Mouse (Mus musculus): ENCODE measurements around the gene Cyp3a11. TPM values are rescaled to one million over a fixed set of nuclear protein-coding genes. Genes with fewer than 3 reads are reported as not detected.
"Not testable (repeated sequence)": the region's sequence is repeated elsewhere in the genome, so short reads cannot be mapped to it uniquely, and the experiment has no call there.

The Cyp3a11 gene
- not detected in 2 replicates for polyA plus RNA-seq (2014; fragmentation: Nextera tagmentation; extraction: Ambion mirVana)

GRCm38 (mm10) chr5:145879688-145880087 is at the start of gene Cyp3a11:
Gene Cyp3a11, minus strand, starts transcription at chr5:145879964.
- Histone ChIP-seq H3K4me2 (replicated peaks; ENCODE audit: low read depth, low read length) (no peak within 1 kb of the TSS), H3K9ac (replicated peaks; ENCODE audit: low read depth, low read length) (no peak within 1 kb of the TSS), H3K9me3 (ENCODE audit: control insufficient read depth, low read depth, low read length) (peaks cover 7% of the 10 kb centered on the region; the same call in 1 of the 2 replicates), H3K4me3 (ENCODE audit: low read depth, low read length) (no peak within 1 kb of the TSS), H3K27ac (ENCODE audit: low read length) (no peak within 1 kb of the TSS), H3K4me1 (ENCODE audit: control insufficient read depth, insufficient read depth, low read length) (no peaks in the 10 kb centered on the region), H3K27me3 (ENCODE audit: control insufficient read depth, insufficient read depth, low read length) (no peaks in the 10 kb centered on the region), H3K36me3 (ENCODE audit: control insufficient read depth, insufficient read depth, low read length) (no peaks in the 10 kb centered on the region)
- ATAC-seq (ENCODE audit: insufficient number of reproducible peaks, insufficient read depth, low FRiP score, low read depth): no peak
- 79% methylated on average over 3 of the region's 3 CpGs for WGBS

GRCm38 (mm10) chr5:145912912-145913311 is 33.1 kb upstream of the Cyp3a11 start:
- Histone ChIP-seq H3K27ac (ENCODE audit: low read length) (no peak overlapping the region), H3K4me1 (ENCODE audit: control insufficient read depth, insufficient read depth, low read length) (no peaks in the 10 kb centered on the region), H3K36me3 (ENCODE audit: control insufficient read depth, insufficient read depth, low read length) (no peaks in the 10 kb centered on the region), H3K27me3 (ENCODE audit: control insufficient read depth, insufficient read depth, low read length) (no peaks in the 10 kb centered on the region), H3K4me3 (ENCODE audit: low read depth, low read length) (no peak overlapping the region), H3K4me2 (replicated peaks; ENCODE audit: low read depth, low read length) (no peak overlapping the region), H3K9ac (replicated peaks; ENCODE audit: low read depth, low read length) (no peak overlapping the region), H3K9me3 (ENCODE audit: control insufficient read depth, low read depth, low read length) (peaks cover 7% of the 10 kb centered on the region; the same call in 1 of the 2 replicates)
- no peak for ATAC-seq (ENCODE audit: insufficient number of reproducible peaks, insufficient read depth, low FRiP score, low read depth)

GRCm38 (mm10) chr5:145911781-145912180 is 32.0 kb upstream of the Cyp3a11 start:
- Histone ChIP-seq H3K27ac (ENCODE audit: low read length) (no peak overlapping the region), H3K4me3 (ENCODE audit: low read depth, low read length) (no peak overlapping the region), H3K4me1 (ENCODE audit: control insufficient read depth, insufficient read depth, low read length) (no peaks in the 10 kb centered on the region), H3K36me3 (ENCODE audit: control insufficient read depth, insufficient read depth, low read length) (no peaks in the 10 kb centered on the region), H3K4me2 (replicated peaks; ENCODE audit: low read depth, low read length) (no peak overlapping the region), H3K27me3 (ENCODE audit: control insufficient read depth, insufficient read depth, low read length) (no peaks in the 10 kb centered on the region), H3K9me3 (ENCODE audit: control insufficient read depth, low read depth, low read length) (peaks cover 4% of the 10 kb centered on the region; the same call in 1 of the 2 replicates), H3K9ac (replicated peaks; ENCODE audit: low read depth, low read length) (no peak overlapping the region)
- ATAC-seq (ENCODE audit: insufficient number of reproducible peaks, insufficient read depth, low FRiP score, low read depth): no peak

GRCm38 (mm10) chr5:145906937-145907336 is 27.2 kb upstream of the Cyp3a11 start:
- not testable (repeated sequence) for H3K4me3 ChIP-seq (ENCODE audit: low read depth, low read length); H3K4me1 ChIP-seq (ENCODE audit: control insufficient read depth, insufficient read depth, low read length); H3K27me3 ChIP-seq (ENCODE audit: control insufficient read depth, insufficient read depth, low read length); ATAC-seq (ENCODE audit: insufficient number of reproducible peaks, insufficient read depth, low FRiP score, low read depth); H3K9ac ChIP-seq (replicated peaks; ENCODE audit: low read depth, low read length); H3K4me2 ChIP-seq (replicated peaks; ENCODE audit: low read depth, low read length); H3K9me3 ChIP-seq (ENCODE audit: control insufficient read depth, low read depth, low read length); H3K27ac ChIP-seq (ENCODE audit: low read length); H3K36me3 ChIP-seq (ENCODE audit: control insufficient read depth, insufficient read depth, low read length)
- WGBS: 80% methylated on average over 2 of the region's 2 CpGs

- H3K9ac ChIP-seq (replicated peaks; ENCODE audit: low read depth, low read length): no peak overlapping the region
- WGBS: 81% methylated on average over 1 of the region's 1 CpGs
- H3K4me2 ChIP-seq (replicated peaks; ENCODE audit: low read depth, low read length): no peak overlapping the region
- no peaks in the 10 kb centered on the region for H3K36me3 ChIP-seq (ENCODE audit: control insufficient read depth, insufficient read depth, low read length)
- no peaks in the 10 kb centered on the region for H3K4me1 ChIP-seq (ENCODE audit: control insufficient read depth, insufficient read depth, low read length)
- H3K27ac ChIP-seq (ENCODE audit: low read length): no peak overlapping the region
- no peaks in the 10 kb centered on the region for H3K27me3 ChIP-seq (ENCODE audit: control insufficient read depth, insufficient read depth, low read length)
- ATAC-seq (ENCODE audit: insufficient number of reproducible peaks, insufficient read depth, low FRiP score, low read depth): no peak
- H3K9me3 ChIP-seq (ENCODE audit: control insufficient read depth, low read depth, low read length): no peaks in the 10 kb centered on the region; the same call in 1 of the 2 replicates
- H3K4me3 ChIP-seq (ENCODE audit: low read depth, low read length): no peak overlapping the region
Observed at GRCm38 (mm10) chr5:145904535-145904934, 24.8 kb upstream of the Cyp3a11 start.

- Histone ChIP-seq H3K4me1 (ENCODE audit: control insufficient read depth, insufficient read depth, low read length) (no peaks in the 10 kb centered on the region), H3K27ac (ENCODE audit: low read length) (no peak overlapping the region), H3K9ac (replicated peaks; ENCODE audit: low read depth, low read length) (no peak overlapping the region), H3K4me2 (replicated peaks; ENCODE audit: low read depth, low read length) (no peak overlapping the region), H3K9me3 (ENCODE audit: control insufficient read depth, low read depth, low read length) (no peaks in the 10 kb centered on the region; the same call in 1 of the 2 replicates), H3K4me3 (ENCODE audit: low read depth, low read length) (no peak overlapping the region), H3K36me3 (ENCODE audit: control insufficient read depth, insufficient read depth, low read length) (no peaks in the 10 kb centered on the region), H3K27me3 (ENCODE audit: control insufficient read depth, insufficient read depth, low read length) (no peaks in the 10 kb centered on the region)
- no peak for ATAC-seq (ENCODE audit: insufficient number of reproducible peaks, insufficient read depth, low FRiP score, low read depth)
- WGBS: 91% methylated on average over 1 of the region's 1 CpGs
Observed at GRCm38 (mm10) chr5:145903349-145903748, 23.6 kb upstream of the Cyp3a11 start.

GRCm38 (mm10) chr5:145900436-145900990 is 20.7 kb upstream of the Cyp3a11 start:
- no peak overlapping the region for H3K9ac ChIP-seq (replicated peaks; ENCODE audit: low read depth, low read length)
- no peak overlapping the region for H3K4me2 ChIP-seq (replicated peaks; ENCODE audit: low read depth, low read length)
- no peak for ATAC-seq (ENCODE audit: insufficient number of reproducible peaks, insufficient read depth, low FRiP score, low read depth)
- no peak overlapping the region for H3K27ac ChIP-seq (ENCODE audit: low read length)
- no peaks in the 10 kb centered on the region; the same call in 1 of the 2 replicates for H3K9me3 ChIP-seq (ENCODE audit: control insufficient read depth, low read depth, low read length)
- WGBS: 56% methylated on average over 2 of the region's 2 CpGs
- H3K36me3 ChIP-seq (ENCODE audit: control insufficient read depth, insufficient read depth, low read length): no peaks in the 10 kb centered on the region
- no peak overlapping the region for H3K4me3 ChIP-seq (ENCODE audit: low read depth, low read length)
- H3K4me1 ChIP-seq (ENCODE audit: control insufficient read depth, insufficient read depth, low read length): no peaks in the 10 kb centered on the region
- no peaks in the 10 kb centered on the region for H3K27me3 ChIP-seq (ENCODE audit: control insufficient read depth, insufficient read depth, low read length)

- H3K27me3 ChIP-seq (ENCODE audit: control insufficient read depth, insufficient read depth, low read length): no peaks in the 10 kb centered on the region
- 68% methylated on average over 1 of the region's 1 CpGs for WGBS
Observed at GRCm38 (mm10) chr5:145897271-145897670, 17.5 kb upstream of the Cyp3a11 start.

GRCm38 (mm10) chr5:145881207-145881606 is 1.4 kb upstream of the Cyp3a11 start:
- 0 out of 2 replicates have a peak, but pooled peaks cover 4% of the 10 kb centered on the region for H3K9me3 ChIP-seq (ENCODE audit: control insufficient read depth, low read depth, low read length)
- no peak for ATAC-seq (ENCODE audit: insufficient number of reproducible peaks, insufficient read depth, low FRiP score, low read depth)
- no peaks in the 10 kb centered on the region for H3K27me3 ChIP-seq (ENCODE audit: control insufficient read depth, insufficient read depth, low read length)
- no peaks in the 10 kb centered on the region for H3K4me1 ChIP-seq (ENCODE audit: control insufficient read depth, insufficient read depth, low read length)
- H3K36me3 ChIP-seq (ENCODE audit: control insufficient read depth, insufficient read depth, low read length): no peaks in the 10 kb centered on the region
- H3K9ac ChIP-seq (replicated peaks; ENCODE audit: low read depth, low read length): no peak overlapping the region
- no peak overlapping the region for H3K4me2 ChIP-seq (replicated peaks; ENCODE audit: low read depth, low read length)
- no peak overlapping the region for H3K4me3 ChIP-seq (ENCODE audit: low read depth, low read length)
- H3K27ac ChIP-seq (ENCODE audit: low read length): no peak overlapping the region

More at GRCm38 (mm10) chr5:145897271-145897670, 17.5 kb upstream of the Cyp3a11 start:
- Histone ChIP-seq H3K36me3 (ENCODE audit: control insufficient read depth, insufficient read depth, low read length) (no peaks in the 10 kb centered on the region), H3K4me1 (ENCODE audit: control insufficient read depth, insufficient read depth, low read length) (no peaks in the 10 kb centered on the region), H3K27ac (ENCODE audit: low read length) (no peak overlapping the region), H3K4me3 (ENCODE audit: low read depth, low read length) (no peak overlapping the region), H3K9ac (replicated peaks; ENCODE audit: low read depth, low read length) (no peak overlapping the region), H3K4me2 (replicated peaks; ENCODE audit: low read depth, low read length) (no peak overlapping the region), H3K9me3 (ENCODE audit: control insufficient read depth, low read depth, low read length) (no peaks in the 10 kb centered on the region; the same call in 1 of the 2 replicates)
- no peak for ATAC-seq (ENCODE audit: insufficient number of reproducible peaks, insufficient read depth, low FRiP score, low read depth)

Data from stomach, embryonic 14.5 days (tissue).